Mouse (Mus musculus) macrophage (primary cell): ENCODE results near the gene Tfr2. TPM values are rescaled to one million over a fixed set of nuclear protein-coding genes. Genes with fewer than 3 reads are reported as not detected.
A peak's percentile ranks its signal among the peaks of the same experiment; 100 is the strongest.
"Not testable (repeated sequence)": the region's sequence is repeated elsewhere in the genome, so short reads cannot be mapped to it uniquely, and the experiment has no call there.

Source experiments
- H3K27ac ChIP-seq: fragments of 350-480 bp; formaldehyde crosslinking; 2 replicates; pipeline ENCODE4 v1.9.0; 2021
- H3K36me3 ChIP-seq: fragments of 350-480 bp; formaldehyde crosslinking; 2 replicates; pipeline ENCODE4 v1.9.0; 2021; ENCODE audit errors: inconsistent target
- H3K4me3 ChIP-seq: fragments of 350-480 bp; formaldehyde crosslinking; 2 replicates; pipeline ENCODE4 v1.9.0; 2021; ENCODE audit errors: inconsistent target
- H3K79me2 ChIP-seq: fragments of 350-480 bp; formaldehyde crosslinking; 2 replicates; pipeline ENCODE4 v1.9.0; 2021; ENCODE audit errors: inconsistent target
- WGBS: methylation state at CpG from one replicate; pipeline ENCODE4 v1.1.7; 2026; ENCODE audit warnings: inconsistent platforms; ENCODE audit not compliant: missing documents; 5-methylcytosine and 5-hydroxymethylcytosine counted together
- polyA plus RNA-seq: library from polyadenylated mRNA; stranded (reverse); fragments of 250-400 nt; gene quantifications from 3 replicates; pipeline ENCODE4 v1.2.4, GENCODE M21; 2018; ENCODE audit warnings: inconsistent platforms

Gene Tfr2
- polyA plus RNA-seq, 1 experiment from 2014 or later: 0.17 TPM

GRCm38 (mm10) chr5:137610548-137611244, 41.1 kb downstream of the Tfr2 start:
- 75% methylated on average over 12 of the region's 12 CpGs for WGBS
- Histone ChIP-seq H3K27ac (no peak overlapping the region), H3K36me3 (no peaks in the 10 kb centered on the region), H3K79me2 (no peaks in the 10 kb centered on the region; the same call in 1 of the 2 replicates), H3K4me3 (no peak overlapping the region)

DNA sequence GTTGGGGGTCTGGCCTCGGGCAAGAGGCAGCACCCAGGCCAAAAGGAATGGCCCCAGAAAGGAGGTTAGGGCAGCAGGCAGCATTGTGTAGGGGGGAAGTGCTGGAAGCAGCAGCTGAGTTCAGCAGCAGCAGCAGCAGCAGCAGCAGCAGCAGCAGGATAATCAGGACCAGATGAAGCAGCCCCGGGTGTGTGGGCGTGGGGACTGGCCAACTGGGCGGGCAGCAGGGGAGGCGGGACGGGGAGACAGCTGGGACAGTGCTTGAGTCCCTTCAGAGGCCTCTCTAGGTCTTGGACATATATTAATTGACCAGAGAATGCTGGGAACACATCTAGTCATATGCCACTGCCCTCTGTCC, 41.6 kb downstream of the Tfr2 start:
- no peak overlapping the region for H3K27ac ChIP-seq

DNA sequence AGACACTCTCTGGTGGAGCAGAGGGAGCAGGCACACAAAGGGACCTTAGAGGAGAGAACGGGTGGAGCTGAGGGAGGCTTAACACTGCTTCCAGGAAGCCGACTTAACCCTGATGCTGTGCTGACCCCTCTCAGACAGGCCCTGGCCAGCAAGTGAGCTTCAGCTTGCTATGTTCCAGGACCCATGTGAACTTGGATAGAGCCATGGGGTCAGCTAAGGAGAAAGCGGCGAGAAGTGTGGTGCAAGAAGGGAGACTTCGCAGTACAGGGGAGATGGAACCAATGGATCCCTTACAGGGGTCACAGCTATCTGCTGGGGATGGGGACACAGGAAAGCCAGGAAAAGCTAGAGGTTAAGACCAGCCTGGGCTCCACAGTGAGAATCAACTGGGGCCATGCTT, 43.4 kb downstream of the Tfr2 start:
- WGBS: 95% methylated on average over 5 of the region's 5 CpGs
- Histone ChIP-seq H3K27ac (no peak overlapping the region), H3K4me3 (no peak overlapping the region), H3K36me3 (no peaks in the 10 kb centered on the region), H3K79me2 (no peaks in the 10 kb centered on the region)

More for the DNA sequence above, 41.6 kb downstream of the Tfr2 start:
- Histone ChIP-seq H3K36me3 (no peaks in the 10 kb centered on the region), H3K79me2 (no peaks in the 10 kb centered on the region), H3K4me3 (no peak overlapping the region)
- WGBS: 73% methylated on average over 3 of the region's 6 CpGs

DNA sequence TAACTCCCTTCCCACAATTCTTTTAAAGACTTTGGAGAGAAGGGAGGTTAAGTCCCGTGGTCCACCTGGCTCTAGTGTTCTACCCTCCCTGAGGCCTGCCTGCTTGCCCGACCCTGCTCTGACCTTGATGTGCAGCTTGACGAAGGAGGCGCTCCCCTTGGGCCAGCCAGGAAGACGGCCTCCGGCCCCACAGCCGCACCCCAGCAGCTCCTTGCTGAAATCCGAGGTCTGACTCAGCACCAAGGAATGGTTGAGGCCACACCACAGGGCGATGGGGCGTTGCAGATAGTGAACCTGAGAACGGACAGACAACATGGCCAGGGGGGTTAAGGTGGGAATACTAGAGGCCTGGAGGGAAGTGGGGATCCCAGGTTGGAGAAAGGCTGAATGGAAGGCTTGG, 43.9 kb downstream of the Tfr2 start, which contains the start of gene Pcolce:
Pcolce (minus strand) TSS at position 235 of the 400 bp plus-strand sequence.
- 90% methylated on average over 11 of the region's 11 CpGs for WGBS
- Histone ChIP-seq H3K27ac (no peak within 1 kb of the TSS), H3K4me3 (no peak within 1 kb of the TSS), H3K36me3 (no peaks in the 10 kb centered on the region), H3K79me2 (no peaks in the 10 kb centered on the region)

DNA sequence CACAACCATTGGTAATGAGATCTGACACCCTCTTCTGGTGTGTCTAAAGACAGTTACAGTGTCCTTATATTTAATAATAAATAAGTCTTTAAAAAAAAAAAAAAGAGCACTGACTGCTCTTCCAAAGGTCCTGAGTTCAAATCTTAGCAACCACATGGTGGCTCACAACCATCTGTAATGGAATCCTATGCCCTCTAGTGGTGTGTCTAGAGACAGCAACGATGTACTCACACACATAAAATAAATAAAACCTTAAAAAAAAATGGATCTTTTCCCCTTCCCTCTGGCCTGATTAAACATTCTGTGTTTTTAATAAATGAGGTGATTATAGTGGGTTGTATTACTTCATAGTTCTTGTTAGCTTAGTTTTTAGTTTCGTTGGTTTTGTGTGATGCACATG, 45.3 kb downstream of the Tfr2 start:
- 82% methylated on average over 2 of the region's 2 CpGs for WGBS
- H3K4me3 ChIP-seq, H3K27ac ChIP-seq, H3K36me3 ChIP-seq, H3K79me2 ChIP-seq: not testable (repeated sequence)

DNA sequence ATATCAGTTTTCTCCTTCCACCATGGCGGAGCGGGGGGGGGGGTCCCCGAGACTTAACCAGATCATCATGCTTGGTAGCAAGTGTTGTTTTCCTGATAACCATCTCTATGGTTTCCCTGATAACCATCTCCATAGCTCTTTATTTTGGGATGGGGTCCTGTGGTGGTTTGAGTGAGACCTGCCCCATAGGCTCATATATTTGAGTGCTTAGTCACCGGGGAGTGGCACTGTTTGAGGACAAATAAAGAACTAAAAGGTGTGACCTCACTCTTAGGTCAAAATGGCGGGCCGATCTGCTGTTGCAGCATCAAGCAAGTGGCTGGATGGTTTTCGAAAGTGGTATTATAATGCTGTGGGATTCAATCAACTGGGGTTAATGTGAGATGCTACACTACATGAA, 45.7 kb downstream of the Tfr2 start:
- WGBS: 85% methylated on average over 7 of the region's 7 CpGs
- Histone ChIP-seq H3K79me2 (no peaks in the 10 kb centered on the region), H3K27ac (no peak overlapping the region)

GRCm38 (mm10) chr5:137623937-137624530, 54.4 kb downstream of the Tfr2 start:
- Histone ChIP-seq H3K4me3 (no peak overlapping the region), H3K79me2 (no peaks in the 10 kb centered on the region; the same call in 1 of the 2 replicates), H3K36me3 (no peaks in the 10 kb centered on the region), H3K27ac (peak overlapping the region; percentile 57)
- 18% methylated on average over 11 of the region's 11 CpGs for WGBS

More for the DNA sequence above, 45.7 kb downstream of the Tfr2 start:
- H3K36me3 ChIP-seq: no peaks in the 10 kb centered on the region
- H3K4me3 ChIP-seq: no peak overlapping the region

- Histone ChIP-seq H3K4me3 (peak overlapping the region; percentile 65), H3K79me2 (peaks cover 32% of the 10 kb centered on the region), H3K27ac (peak overlapping the region; percentile 82), H3K36me3 (peaks cover under 1% of the 10 kb centered on the region; the same call in 1 of the 2 replicates)
- 3% methylated on average over 9 of the region's 9 CpGs for WGBS
These were observed 58.4 kb downstream of the Tfr2 start for GRCm38 (mm10) chr5:137627991-137628390.

DNA sequence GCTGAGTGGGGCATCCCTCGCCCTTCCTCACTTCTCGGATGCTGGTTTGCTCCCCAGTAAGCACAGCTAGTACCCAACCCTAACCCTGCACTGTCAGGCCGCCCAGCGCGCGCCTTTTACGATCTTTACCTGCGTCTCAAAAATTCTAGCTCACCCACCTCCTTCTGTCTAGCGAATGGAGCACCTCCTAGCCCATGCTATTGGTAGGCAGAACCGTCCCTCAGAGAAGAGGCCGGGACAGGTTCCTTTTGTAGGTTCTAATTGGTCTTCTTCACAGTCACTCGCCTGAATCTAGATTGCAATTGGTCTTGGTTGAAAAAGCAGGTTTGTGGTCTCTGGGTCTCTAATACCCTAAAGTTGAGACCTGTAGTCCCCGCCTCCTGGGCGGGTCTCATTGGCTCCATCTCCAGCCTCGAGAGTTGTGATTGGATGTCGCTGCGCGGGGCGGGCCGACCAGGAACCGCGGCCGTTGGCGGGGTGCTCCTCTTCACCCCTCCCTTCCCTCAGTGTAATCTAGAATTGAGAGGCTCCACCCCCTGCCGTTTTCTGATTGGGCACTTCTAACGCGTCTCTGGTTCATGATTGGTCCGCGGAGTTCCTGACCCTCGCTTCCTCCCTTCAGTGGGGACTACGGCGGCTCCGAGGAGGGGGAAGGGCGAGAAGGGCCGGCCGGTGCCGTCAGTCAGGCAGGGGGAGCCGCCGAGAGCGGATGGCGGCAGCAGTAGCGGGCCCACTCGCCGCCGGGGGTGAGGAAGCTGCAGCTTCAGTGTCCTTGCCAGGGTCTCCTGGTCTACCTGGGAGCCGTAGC, 59.1 kb downstream of the Tfr2 start, which contains the start of the genes Fbxo24, Lrch4 and Gm20605:
Fbxo24 (minus strand) TSS at position 505 of the 808 bp plus-strand sequence.
Lrch4 (plus strand) TSS at position 624 of the 808 bp plus-strand sequence.
Gm20605 (plus strand) TSS at position 678 of the 808 bp plus-strand sequence.
- Histone ChIP-seq H3K79me2 (peaks cover 39% of the 10 kb centered on the region), H3K4me3 (peak within 1 kb of the TSS; percentile 98), H3K36me3 (peaks cover 8% of the 10 kb centered on the region), H3K27ac (peak within 1 kb of the TSS; percentile 100)
- WGBS: 3% methylated on average over 42 of the region's 46 CpGs

DNA sequence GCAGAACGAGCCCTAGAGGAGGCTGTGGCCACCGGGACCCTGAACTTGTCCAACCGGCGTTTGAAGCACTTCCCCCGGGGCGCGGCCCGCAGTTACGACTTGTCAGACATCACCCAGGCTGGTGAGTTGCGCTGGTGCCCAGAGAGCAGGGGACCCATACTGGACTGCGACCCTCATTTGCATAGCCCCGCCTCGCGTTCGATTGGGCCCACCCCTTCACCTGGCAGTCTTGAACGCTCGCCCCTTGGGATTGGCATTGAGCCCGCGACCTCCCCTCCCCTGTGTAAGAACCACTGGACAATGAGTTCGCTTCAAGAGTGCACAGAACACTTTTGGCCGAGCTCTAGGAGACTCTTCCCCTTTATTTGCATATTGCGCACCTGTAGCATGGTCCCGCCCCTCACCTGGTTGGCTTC, 59.7 kb downstream of the Tfr2 start:
- peak overlapping the region; percentile 100 for H3K27ac ChIP-seq
- H3K36me3 ChIP-seq: peaks cover 14% of the 10 kb centered on the region
- whole genome bisulfite sequencing: under 1% methylated on average over 23 of the region's 23 CpGs
- peak overlapping the region; percentile 98 for H3K4me3 ChIP-seq
- peaks cover 46% of the 10 kb centered on the region for H3K79me2 ChIP-seq

GRCm38 (mm10) chr5:137629906-137630545, 60.4 kb downstream of the Tfr2 start:
- peak overlapping the region; percentile 98 for H3K4me3 ChIP-seq
- H3K27ac ChIP-seq: peak overlapping the region; percentile 100
- H3K36me3 ChIP-seq: peaks cover 19% of the 10 kb centered on the region
- 2% methylated on average over 5 of the region's 6 CpGs for WGBS
- peaks cover 53% of the 10 kb centered on the region for H3K79me2 ChIP-seq

DNA sequence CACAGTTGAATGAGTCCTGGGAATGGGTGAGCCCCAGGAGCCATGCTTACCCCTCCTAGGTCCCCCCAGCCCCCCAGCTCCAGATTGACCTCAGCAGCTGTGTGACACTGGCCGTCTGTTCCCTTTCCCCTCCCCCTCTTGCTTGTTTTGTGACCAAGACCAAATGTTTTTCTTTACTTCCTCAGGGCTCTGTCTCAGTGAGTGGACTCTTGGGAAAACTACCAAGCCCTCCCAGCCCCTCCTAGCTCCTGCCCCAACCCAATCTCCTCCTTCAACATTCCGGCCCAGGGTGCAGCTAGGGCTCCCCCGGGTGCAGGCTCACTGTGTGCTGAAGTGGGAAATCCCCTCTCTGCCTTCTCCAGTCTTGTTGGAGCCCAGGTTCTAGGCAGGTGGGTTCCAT, 61.0 kb downstream of the Tfr2 start:
- Histone ChIP-seq H3K79me2 (peaks cover 58% of the 10 kb centered on the region), H3K36me3 (peaks cover 23% of the 10 kb centered on the region), H3K27ac (peak overlapping the region; percentile 100), H3K4me3 (peak overlapping the region; percentile 98)
- 8% methylated on average over 3 of the region's 3 CpGs for WGBS

- 3% methylated on average over 9 of the region's 9 CpGs for WGBS
These were observed 61.5 kb downstream of the Tfr2 start for GRCm38 (mm10) chr5:137631171-137631570.

GRCm38 (mm10) chr5:137631591-137631990, 62.0 kb downstream of the Tfr2 start:
- H3K79me2 ChIP-seq: peaks cover 68% of the 10 kb centered on the region

More at GRCm38 (mm10) chr5:137631171-137631570, 61.5 kb downstream of the Tfr2 start:
- Histone ChIP-seq H3K36me3 (peaks cover 29% of the 10 kb centered on the region), H3K27ac (peak overlapping the region; percentile 100), H3K79me2 (peaks cover 64% of the 10 kb centered on the region), H3K4me3 (peak overlapping the region; percentile 98)

More at GRCm38 (mm10) chr5:137631591-137631990, 62.0 kb downstream of the Tfr2 start:
- peak overlapping the region; percentile 98 for H3K4me3 ChIP-seq
- H3K36me3 ChIP-seq: peaks cover 33% of the 10 kb centered on the region
- H3K27ac ChIP-seq: peak overlapping the region; percentile 100
- 0% methylated on average over 4 of the region's 4 CpGs for WGBS
